Mouse (Mus musculus) hindbrain, embryonic 12.5 days (tissue): Measurements from ENCODE around the gene Serping1. TPM values are rescaled to one million over a fixed set of nuclear protein-coding genes. Genes with fewer than 3 reads are reported as not detected.

ENCODE experiments used
- ATAC-seq: fragments of 200-750 bp; cut with Nextera tagmentation; 2 replicates; pipeline ENCODE4 v1.8.0; 2017; ENCODE audit warnings: moderate TSS enrichment; ENCODE audit not compliant: low FRiP score
- H3K27ac ChIP-seq: fragments of 300-500 bp; sonication (generic); 2 replicates; pipeline ENCODE4 v1.5.1; 2016; ENCODE audit warnings: mild to moderate bottlenecking
- H3K27me3 ChIP-seq: fragments of 300-500 bp; sonication (generic); 2 replicates; pipeline ENCODE4 v1.6.1; 2016; ENCODE audit warnings: mild to moderate bottlenecking
- H3K36me3 ChIP-seq: fragments of 300-500 bp; sonication (generic); 2 replicates; pipeline ENCODE4 v1.6.1; 2016; ENCODE audit warnings: mild to moderate bottlenecking
- H3K4me1 ChIP-seq: fragments of 300-500 bp; sonication (generic); 2 replicates; pipeline ENCODE4 v1.6.1; 2016
- H3K4me2 ChIP-seq: fragments of 300-500 bp; sonication (generic); replicated peaks from 2 replicates; pipeline ENCODE4 v1.6.1; 2016; ENCODE audit warnings: mild to moderate bottlenecking
- H3K4me3 ChIP-seq: fragments of 300-500 bp; sonication (generic); 2 replicates; pipeline ENCODE4 v1.5.1; 2016; ENCODE audit warnings: mild to moderate bottlenecking
- H3K9ac ChIP-seq: fragments of 300-500 bp; sonication (generic); 2 replicates; pipeline ENCODE4 v1.6.1; 2016; ENCODE audit warnings: mild to moderate bottlenecking, moderate library complexity
- H3K9me3 ChIP-seq: fragments of 300-500 bp; sonication (generic); replicated peaks from 2 replicates; pipeline ENCODE4 v1.6.1; 2016; ENCODE audit warnings: mild to moderate bottlenecking
- WGBS: fragments of 180-500 bp; shearing (Covaris S2); methylation state at CpG from one replicate; pipeline ENCODE4 v1.1.7; 2016; 5-methylcytosine and 5-hydroxymethylcytosine counted together
- microRNA counts: library from miRNA; unstranded; fragments of <30 nt; microRNA quantifications from one replicate; lab custom pipeline; 2017
- microRNA-seq: library from miRNA; unstranded; fragments of <30 nt; microRNA quantifications from one replicate; pipeline ENCODE4, GENCODE M21; 2017
- polyA plus RNA-seq: library from polyadenylated mRNA; unstranded; fragments of >200 nt; fragmentation: Nextera tagmentation; extraction: Ambion mirVana; gene quantifications from 2 replicates; pipeline ENCODE4 v1.2.1, GENCODE M21; 2016

Gene Serping1
- polyA plus RNA-seq, 1 experiment from 2014 or later, result 35.4 TPM

- WGBS, result 100% methylated on average over 2 of the region's 2 CpGs
- no peak for ATAC-seq
Measured at GRCm38 (mm10) chr2:84720718-84721117, 54.5 kb downstream of the Serping1 start.

GRCm38 (mm10) chr2:84717357-84717756 is 57.9 kb downstream of the Serping1 start:
- Histone ChIP-seq H3K4me2 (no peak overlapping the region), H3K27me3 (no peaks in the 10 kb centered on the region), H3K4me1 (peaks cover 12% of the 10 kb centered on the region), H3K4me3 (no peak overlapping the region), H3K27ac (no peak overlapping the region), H3K9ac (no peak overlapping the region), H3K36me3 (peaks cover 6% of the 10 kb centered on the region; the same call in 1 of the 2 replicates), H3K9me3 (no peaks in the 10 kb centered on the region)
- ATAC-seq, result no peak
- 89% methylated on average over 4 of the region's 4 CpGs for WGBS

More at GRCm38 (mm10) chr2:84720718-84721117, 54.5 kb downstream of the Serping1 start:
- Histone ChIP-seq H3K9ac (no peak overlapping the region), H3K36me3 (peaks cover 28% of the 10 kb centered on the region), H3K4me2 (no peak overlapping the region), H3K4me1 (peaks cover 15% of the 10 kb centered on the region), H3K4me3 (no peak overlapping the region), H3K27me3 (no peaks in the 10 kb centered on the region), H3K9me3 (no peaks in the 10 kb centered on the region), H3K27ac (no peak overlapping the region)

DNA sequence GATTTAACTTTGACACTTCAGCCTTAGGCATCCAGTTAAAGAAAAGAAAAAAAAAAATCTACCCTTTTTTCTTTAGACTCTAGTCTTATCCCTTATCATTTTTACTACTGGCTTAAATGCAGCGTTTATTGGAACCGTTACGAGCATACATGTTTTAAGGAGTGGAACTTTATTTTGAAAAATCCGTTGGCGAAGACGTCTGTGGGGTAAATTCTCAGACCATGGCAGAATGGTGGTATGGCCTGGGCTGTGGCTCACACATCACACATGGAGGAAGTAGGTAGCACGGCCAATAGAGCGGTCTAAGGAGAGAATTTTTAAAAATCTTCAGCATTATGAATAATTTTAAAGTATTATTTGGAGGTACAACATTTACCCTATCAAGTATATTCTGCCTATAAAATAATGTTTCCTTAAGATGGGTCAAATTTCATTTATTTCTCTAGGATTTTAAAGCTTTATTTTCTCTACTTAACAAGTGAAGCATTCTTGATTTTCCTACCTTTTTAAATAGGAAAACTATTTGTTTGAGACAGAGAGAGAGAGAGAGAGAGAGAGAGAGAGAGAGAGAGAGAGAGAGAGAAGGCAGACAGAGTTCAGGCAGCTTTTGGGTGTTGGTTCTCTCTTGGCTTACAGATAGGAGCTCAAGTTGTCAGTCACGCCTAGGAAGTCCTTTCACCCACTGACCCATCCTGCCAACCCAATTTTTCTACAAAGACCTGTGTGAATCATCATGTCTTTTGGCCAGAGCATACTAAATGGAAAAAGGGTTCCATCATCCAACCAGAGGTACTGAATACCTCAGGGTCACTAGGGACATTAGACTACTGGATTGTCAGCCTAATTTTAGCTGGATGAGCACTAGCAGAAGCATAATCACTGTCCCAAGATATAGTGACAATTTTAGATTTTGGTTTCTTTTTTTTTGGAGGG is 58.6 kb downstream of the Serping1 start:
- Histone ChIP-seq H3K4me3 (peak overlapping the region; percentile 94), H3K9ac (peak overlapping the region; percentile 63), H3K4me2 (peak overlapping the region; percentile 85), H3K27me3 (no peaks in the 10 kb centered on the region), H3K27ac (peak overlapping the region; percentile 97), H3K4me1 (peaks cover 12% of the 10 kb centered on the region), H3K9me3 (no peaks in the 10 kb centered on the region), H3K36me3 (peaks cover 5% of the 10 kb centered on the region; the same call in 1 of the 2 replicates)
- WGBS, result 43% methylated on average over 9 of the region's 9 CpGs
- no peak for ATAC-seq

- WGBS, result under 1% methylated on average over 33 of the region's 33 CpGs
- ATAC-seq, result peak; percentile 96
Measured at GRCm38 (mm10) chr2:84715562-84716361, 59.5 kb downstream of the Serping1 start.

More at GRCm38 (mm10) chr2:84715562-84716361, 59.5 kb downstream of the Serping1 start:
- Histone ChIP-seq H3K4me3 (peak overlapping the region; percentile 94), H3K9ac (peak overlapping the region; percentile 97), H3K27me3 (no peaks in the 10 kb centered on the region), H3K9me3 (no peaks in the 10 kb centered on the region), H3K4me1 (peaks cover 12% of the 10 kb centered on the region), H3K4me2 (peak overlapping the region; percentile 85), H3K36me3 (peaks cover 3% of the 10 kb centered on the region), H3K27ac (peak overlapping the region; percentile 97)

MicroRNAs within 50 kb of the gene (microRNA counts, 519-probe panel; counts per million panel counts)
- 6,200 counts per million, percentile 97 among the panel's probes with 10 or more counts for microRNA mmu-miR-130a (lab: Ali Mortazavi, UCI)

Small RNA genes within 50 kb of the gene (microRNA-seq; reads per million reads assigned to microRNA genes)
- gene Mir130a, result 34,348 reads per million, percentile 99 among the genes with 10 or more reads in this experiment

Other genes with a start within 250 kb of the Serping1 start
- 52.8 and 62.7 TPM in 2 replicates for gene Ctnnd1, start 124.7 kb downstream of the Serping1 start, polyA plus RNA-seq
- 0.32 and 0.48 TPM in 2 replicates for gene Btbd18, start 116.4 kb downstream of the Serping1 start, polyA plus RNA-seq
- gene Selenoh, start 104.7 kb downstream of the Serping1 start, polyA plus RNA-seq, result 281 and 304 TPM in 2 replicates
- gene Gm28635, start 97.4 kb downstream of the Serping1 start, polyA plus RNA-seq, result not detected in 2 replicates
- 49.3 and 50.0 TPM in 2 replicates for gene Med19, start 97.0 kb downstream of the Serping1 start, polyA plus RNA-seq
- 172 and 181 TPM in 2 replicates for gene Tmx2, start 96.3 kb downstream of the Serping1 start, polyA plus RNA-seq
- gene Zdhhc5, start 60.3 kb downstream of the Serping1 start, polyA plus RNA-seq, result 30.0 and 33.8 TPM in 2 replicates
- 35.0 and 37.0 TPM in 2 replicates for gene Clp1, start 48.1 kb downstream of the Serping1 start, polyA plus RNA-seq
- 21.0 and 22.4 TPM in 2 replicates for gene Ypel4, start 41.4 kb downstream of the Serping1 start, polyA plus RNA-seq
- 9.7 and 10.9 TPM in 2 replicates for gene Gm19426, start 31.8 kb downstream of the Serping1 start, polyA plus RNA-seq
- 32.9 and 34.0 TPM in 2 replicates for gene Ube2l6, start 23.4 kb upstream of the Serping1 start, polyA plus RNA-seq
- gene Smtnl1, start 47.2 kb upstream of the Serping1 start, polyA plus RNA-seq, result 0.13 TPM in 1 of 2 replicates, not detected in the other
- 35.0 and 35.8 TPM in 2 replicates for gene Timm10, start 51.6 kb upstream of the Serping1 start, polyA plus RNA-seq
- gene Slc43a1, start 63.4 kb upstream of the Serping1 start, polyA plus RNA-seq, result 9.1 and 12.0 TPM in 2 replicates
- gene Rtn4rl2, start 111.3 kb upstream of the Serping1 start, polyA plus RNA-seq, result 5.2 and 6.4 TPM in 2 replicates
- gene Slc43a3, start 161.1 kb upstream of the Serping1 start, polyA plus RNA-seq, result 20.7 and 21.2 TPM in 2 replicates
- 0.26 TPM in 1 of 2 replicates, not detected in the other for gene Prg2, start 205.0 kb upstream of the Serping1 start, polyA plus RNA-seq
- not detected in 2 replicates for gene Prg3, start 212.8 kb upstream of the Serping1 start, polyA plus RNA-seq